Mouse (Mus musculus) limb, embryonic 11.5 days (tissue): Measurements from ENCODE around the gene Rpl37. TPM values are rescaled to one million over a fixed set of nuclear protein-coding genes. Genes with fewer than 3 reads are reported as not detected.

ENCODE experiments used
- ATAC-seq: fragments of 200-750 bp; cut with Nextera tagmentation; 2 replicates; pipeline ENCODE4 v1.8.0; 2017; ENCODE audit warnings: low read depth; ENCODE audit not compliant: insufficient number of reproducible peaks, low FRiP score, low TSS enrichment
- DNase-seq: peaks from one replicate; pipeline ENCODE4 v3.0.0-alpha.2; 2015; ENCODE audit warnings: low spot score
- H3K27ac ChIP-seq: fragments of 300-500 bp; sonication (generic); replicated peaks from 2 replicates; pipeline ENCODE4 v1.5.1; 2014; ENCODE audit warnings: low read depth, mild to moderate bottlenecking, low read length
- H3K27me3 ChIP-seq: fragments of 300-500 bp; sonication (generic); 2 replicates; pipeline ENCODE4 v1.6.1; 2014; ENCODE audit warnings: mild to moderate bottlenecking, low read length, mixed read lengths; ENCODE audit not compliant: control insufficient read depth, insufficient read depth
- H3K36me3 ChIP-seq: fragments of 300-500 bp; sonication (generic); 2 replicates; pipeline ENCODE4 v1.6.1; 2014; ENCODE audit warnings: mild to moderate bottlenecking, low read length, moderate library complexity, mixed read lengths; ENCODE audit not compliant: control insufficient read depth, insufficient read depth
- H3K4me1 ChIP-seq: fragments of 300-500 bp; sonication (generic); 2 replicates; pipeline ENCODE4 v1.6.1; 2014; ENCODE audit warnings: low read length, mixed read lengths; ENCODE audit not compliant: control insufficient read depth, insufficient read depth
- H3K4me2 ChIP-seq: fragments of 300-500 bp; sonication (generic); 2 replicates; pipeline ENCODE4 v1.6.1; 2014; ENCODE audit warnings: low read depth, mild to moderate bottlenecking, moderate library complexity; ENCODE audit not compliant: severe bottlenecking
- H3K4me3 ChIP-seq: fragments of 300-500 bp; sonication (generic); 2 replicates; pipeline ENCODE4 v1.5.1; 2014; ENCODE audit warnings: low read depth, low read length
- H3K9ac ChIP-seq: fragments of 300-500 bp; sonication (generic); 2 replicates; pipeline ENCODE4 v1.6.1; 2014; ENCODE audit warnings: mild to moderate bottlenecking, low read length
- H3K9me3 ChIP-seq: fragments of 300-500 bp; sonication (generic); 2 replicates; pipeline ENCODE4 v1.6.1; 2016; ENCODE audit warnings: low read length; ENCODE audit not compliant: control insufficient read depth
- WGBS: fragments of 180-500 bp; shearing (Covaris S2); extraction: QIAGEN DNeasy Blood & Tissue Kit; methylation state at CpG from one replicate; pipeline ENCODE4 v1.1.7; 2014; 5-methylcytosine and 5-hydroxymethylcytosine counted together
- polyA plus RNA-seq: library from polyadenylated mRNA; unstranded; fragments of >200 nt; fragmentation: Nextera tagmentation; extraction: Ambion mirVana; gene quantifications from 2 replicates; pipeline ENCODE4 v1.2.1, GENCODE M21; 2014

The Rpl37 gene
- polyA plus RNA-seq, 1 experiment from 2014 or later = 651 TPM

DNA sequence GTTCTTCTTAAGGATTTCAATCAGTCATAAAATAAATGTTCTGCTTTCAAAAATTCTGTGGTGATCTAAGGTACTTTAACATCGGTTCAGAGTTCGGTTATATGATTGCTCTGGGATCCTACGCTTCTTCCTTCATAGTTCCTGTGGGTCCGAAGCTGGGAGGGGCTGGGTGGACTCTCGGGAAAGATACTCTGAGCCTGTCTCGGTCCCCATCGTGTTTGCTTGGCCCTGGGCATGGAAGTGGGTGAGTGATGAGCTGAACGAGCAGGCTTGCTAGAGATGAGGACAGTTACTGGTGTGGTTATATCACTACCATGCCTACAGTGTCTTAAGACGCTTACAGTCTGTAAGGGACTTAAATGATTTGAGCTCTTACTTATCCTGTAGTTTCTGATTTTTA is 2.2 kb downstream of the Rpl37 start:
- H3K9ac ChIP-seq = no peak overlapping the region
- no peak overlapping the region for H3K27ac ChIP-seq
- no peaks in the 10 kb centered on the region for H3K9me3 ChIP-seq
- no peaks in the 10 kb centered on the region for H3K27me3 ChIP-seq
- no peak overlapping the region for H3K4me3 ChIP-seq
- DNase-seq (no peak), ATAC-seq (no peak)
- peaks cover 31% of the 10 kb centered on the region for H3K36me3 ChIP-seq
- no peak overlapping the region for H3K4me2 ChIP-seq
- WGBS = 92% methylated on average over 9 of the region's 9 CpGs
- 0 out of 2 replicates have a peak, but pooled peaks cover 4% of the 10 kb centered on the region for H3K4me1 ChIP-seq

DNA sequence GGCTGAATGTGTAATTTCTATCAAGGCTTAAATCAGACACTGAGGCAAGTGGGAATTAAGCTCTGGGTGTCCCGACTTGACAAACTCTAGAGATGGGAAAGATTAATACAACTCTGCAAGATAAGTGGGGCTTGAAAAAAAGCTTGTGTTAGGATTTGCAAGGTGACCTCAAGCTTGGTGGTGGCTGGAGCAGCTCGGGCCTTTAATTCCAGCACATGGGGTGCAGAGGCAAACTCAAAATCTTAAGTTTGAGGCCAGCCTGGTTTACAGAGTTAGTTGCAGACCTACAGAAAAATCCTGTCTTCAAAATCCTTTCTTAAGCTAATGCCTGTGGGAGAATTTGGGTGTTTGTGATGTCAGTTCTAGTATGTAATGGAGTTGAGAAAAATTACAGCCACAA is 2.7 kb downstream of the Rpl37 start:
- Histone ChIP-seq H3K36me3 (peaks cover 32% of the 10 kb centered on the region), H3K9me3 (no peaks in the 10 kb centered on the region), H3K9ac (no peak overlapping the region), H3K4me3 (no peak overlapping the region), H3K27ac (no peak overlapping the region), H3K4me2 (no peak overlapping the region), H3K27me3 (no peaks in the 10 kb centered on the region), H3K4me1 (0 out of 2 replicates have a peak, but pooled peaks cover 4% of the 10 kb centered on the region)
- WGBS = 92% methylated on average over 2 of the region's 2 CpGs
- ATAC-seq (no peak), DNase-seq (no peak)

DNA sequence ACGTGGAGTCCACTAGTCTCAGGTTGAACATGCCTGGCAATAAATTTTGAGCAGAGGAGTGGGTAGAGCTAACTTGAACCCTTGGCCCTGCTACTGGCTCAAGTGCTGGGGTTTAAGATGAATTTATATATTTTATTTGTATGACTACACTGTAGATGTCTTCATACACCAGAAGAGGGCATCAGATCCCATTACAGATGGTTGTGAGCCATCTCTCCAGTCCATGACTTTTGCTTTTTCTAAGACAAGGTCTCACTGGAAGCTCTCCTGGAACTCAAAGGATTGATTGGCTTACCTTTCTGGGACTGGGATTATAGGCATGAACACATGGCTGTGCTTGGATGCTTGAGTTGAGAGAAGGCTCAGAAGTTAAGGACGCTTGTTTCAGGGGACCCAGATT is 3.3 kb downstream of the Rpl37 start:
- WGBS = 96% methylated on average over 2 of the region's 2 CpGs
- Histone ChIP-seq H3K27me3 (no peaks in the 10 kb centered on the region), H3K27ac (no peak overlapping the region), H3K9ac (no peak overlapping the region), H3K4me3 (no peak overlapping the region), H3K4me1 (0 out of 2 replicates have a peak, but pooled peaks cover 4% of the 10 kb centered on the region), H3K36me3 (peaks cover 36% of the 10 kb centered on the region), H3K9me3 (no peaks in the 10 kb centered on the region), H3K4me2 (no peak overlapping the region)
- DNase-seq (no peak), ATAC-seq (no peak)

DNA sequence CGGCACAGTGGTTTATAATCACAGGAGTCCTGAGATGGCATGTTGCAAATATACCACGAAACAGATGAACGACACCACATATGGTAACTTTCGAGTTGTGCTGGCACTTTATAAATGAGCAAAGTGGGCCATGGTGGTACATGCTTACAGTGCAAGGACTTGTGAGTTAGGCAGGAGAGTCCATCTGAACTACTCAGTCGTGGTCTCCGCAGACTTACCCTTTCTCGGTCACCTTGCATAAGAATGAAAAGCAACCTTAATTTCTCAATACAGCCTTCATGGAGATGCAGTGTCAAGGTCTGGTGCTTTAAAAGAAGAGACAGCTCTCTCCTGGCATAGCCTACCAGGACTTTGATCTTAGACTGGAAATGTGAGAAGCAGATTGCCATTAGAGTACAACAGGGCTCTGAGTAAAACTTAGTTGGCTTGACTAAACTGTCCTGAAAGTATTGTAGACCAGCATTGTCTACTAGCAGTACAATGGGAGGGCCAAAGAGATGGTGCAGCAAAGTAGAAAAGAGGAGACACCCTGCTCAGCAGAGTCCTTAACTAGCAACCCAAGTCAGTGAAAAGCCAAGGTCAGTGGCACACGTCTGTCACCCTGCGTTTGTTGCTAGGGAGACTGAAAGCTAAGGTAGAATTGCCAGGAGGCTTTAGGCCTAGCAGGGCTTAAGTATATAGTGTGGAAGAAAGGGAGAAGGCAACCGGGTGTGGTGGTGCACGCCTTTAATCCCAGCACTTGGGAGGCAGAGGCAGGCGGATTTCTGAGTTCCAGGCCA is 5.3 kb downstream of the Rpl37 start:
- Histone ChIP-seq H3K27ac (no peak overlapping the region), H3K9ac (no peak overlapping the region), H3K36me3 (peaks cover 38% of the 10 kb centered on the region), H3K4me1 (0 out of 2 replicates have a peak, but pooled peaks cover 4% of the 10 kb centered on the region), H3K27me3 (no peaks in the 10 kb centered on the region), H3K4me2 (no peak overlapping the region), H3K4me3 (no peak overlapping the region), H3K9me3 (no peaks in the 10 kb centered on the region)
- WGBS = 91% methylated on average over 12 of the region's 12 CpGs
- DNase-seq (no peak), ATAC-seq (no peak)

DNA sequence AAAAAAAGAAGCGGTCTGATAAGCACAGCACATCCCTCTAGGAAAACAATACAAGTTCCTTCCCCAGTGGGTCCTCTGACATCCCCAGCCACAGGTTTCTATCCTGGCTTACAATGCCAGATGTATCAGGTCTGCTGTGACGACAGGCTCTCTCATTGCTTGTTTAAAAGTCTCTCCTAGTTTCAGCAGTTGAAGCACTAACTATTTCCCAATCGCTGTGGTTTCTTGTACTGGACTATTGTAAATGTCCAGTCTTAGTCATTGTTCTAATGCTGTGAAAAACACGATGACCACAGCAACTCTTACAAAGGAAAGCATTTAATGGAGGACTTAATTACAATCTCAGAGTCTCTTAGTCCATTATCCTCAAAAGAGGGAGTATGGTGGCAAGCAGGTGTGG is 10.0 kb downstream of the Rpl37 start:
- DNase-seq (no peak), ATAC-seq (no peak)
- Histone ChIP-seq H3K27me3 (no peaks in the 10 kb centered on the region), H3K4me3 (no peak overlapping the region), H3K4me1 (no peaks in the 10 kb centered on the region), H3K4me2 (no peak overlapping the region), H3K9ac (no peak overlapping the region), H3K27ac (no peak overlapping the region), H3K9me3 (no peaks in the 10 kb centered on the region), H3K36me3 (peaks cover 11% of the 10 kb centered on the region)
- WGBS = 84% methylated on average over 4 of the region's 4 CpGs

DNA sequence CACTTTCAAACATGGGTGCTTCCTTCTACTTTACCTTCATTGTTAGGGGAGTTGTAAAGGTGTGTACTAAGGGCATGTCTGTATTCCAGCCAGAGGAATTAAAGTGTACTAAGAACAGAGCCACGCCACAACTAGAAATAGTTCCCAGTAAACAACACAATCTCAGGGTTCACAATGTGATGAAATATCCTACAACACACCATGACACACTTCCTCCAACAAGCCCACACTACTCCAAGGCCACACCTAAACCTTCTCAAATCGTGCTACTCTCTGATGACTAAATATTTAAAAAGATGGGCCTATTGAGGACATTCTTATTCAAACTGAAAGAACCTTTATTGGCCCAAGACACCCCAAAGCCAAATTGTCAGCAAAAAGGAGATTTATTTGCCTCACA is 11.0 kb downstream of the Rpl37 start:
- WGBS = 83% methylated on average over 2 of the region's 2 CpGs
- no peak for ATAC-seq
- H3K4me2 ChIP-seq = no peak overlapping the region

DNA sequence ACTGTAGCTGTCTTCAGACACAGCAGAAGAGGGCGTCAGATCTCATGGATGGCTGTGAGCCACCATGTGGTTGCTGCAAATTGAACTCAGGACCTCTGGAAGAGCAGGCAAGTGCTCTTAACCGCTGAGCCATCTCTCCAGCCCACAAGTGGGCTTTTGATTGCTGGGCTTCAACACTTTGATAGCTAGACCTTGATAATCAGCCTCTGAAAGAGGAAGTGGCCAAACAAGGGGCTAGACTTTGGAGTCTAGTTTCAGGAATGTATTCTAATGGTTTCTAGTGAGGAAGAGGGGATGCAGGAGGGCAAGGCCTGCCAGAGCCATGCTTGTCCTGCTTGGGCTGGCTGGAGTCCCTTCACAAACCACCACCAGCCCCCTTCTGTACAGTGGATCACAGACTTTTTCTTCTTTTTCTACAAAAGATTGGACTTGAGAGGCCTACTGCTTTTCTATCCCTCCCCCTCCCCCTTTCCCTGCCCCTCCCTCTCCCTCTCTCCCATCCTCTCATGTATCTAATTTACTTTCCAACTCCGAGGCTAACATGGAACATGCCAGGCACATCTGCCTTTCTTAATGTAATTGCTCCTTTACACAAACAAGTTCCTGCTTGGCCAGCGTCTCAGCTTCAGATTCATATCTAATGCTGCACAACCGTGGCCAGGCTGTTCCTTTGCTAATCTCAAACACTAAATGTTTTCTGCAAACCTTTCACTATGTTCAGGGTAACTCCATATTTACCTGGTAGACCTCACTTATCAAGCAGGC is 11.9 kb downstream of the Rpl37 start:
- Histone ChIP-seq H3K36me3 (peaks cover 7% of the 10 kb centered on the region; the same call in 1 of the 2 replicates), H3K9ac (no peak overlapping the region), H3K4me3 (no peak overlapping the region), H3K27ac (no peak overlapping the region), H3K27me3 (no peaks in the 10 kb centered on the region), H3K4me2 (no peak overlapping the region), H3K4me1 (no peaks in the 10 kb centered on the region), H3K9me3 (no peaks in the 10 kb centered on the region)
- DNase-seq = no peak
- WGBS = 76% methylated on average over 5 of the region's 5 CpGs
- no peak for ATAC-seq

More for the DNA sequence above, 11.0 kb downstream of the Rpl37 start:
- Histone ChIP-seq H3K27ac (no peak overlapping the region), H3K9ac (no peak overlapping the region), H3K9me3 (no peaks in the 10 kb centered on the region), H3K36me3 (peaks cover 7% of the 10 kb centered on the region; the same call in 1 of the 2 replicates), H3K27me3 (no peaks in the 10 kb centered on the region), H3K4me1 (no peaks in the 10 kb centered on the region), H3K4me3 (no peak overlapping the region)
- DNase-seq = no peak

DNA sequence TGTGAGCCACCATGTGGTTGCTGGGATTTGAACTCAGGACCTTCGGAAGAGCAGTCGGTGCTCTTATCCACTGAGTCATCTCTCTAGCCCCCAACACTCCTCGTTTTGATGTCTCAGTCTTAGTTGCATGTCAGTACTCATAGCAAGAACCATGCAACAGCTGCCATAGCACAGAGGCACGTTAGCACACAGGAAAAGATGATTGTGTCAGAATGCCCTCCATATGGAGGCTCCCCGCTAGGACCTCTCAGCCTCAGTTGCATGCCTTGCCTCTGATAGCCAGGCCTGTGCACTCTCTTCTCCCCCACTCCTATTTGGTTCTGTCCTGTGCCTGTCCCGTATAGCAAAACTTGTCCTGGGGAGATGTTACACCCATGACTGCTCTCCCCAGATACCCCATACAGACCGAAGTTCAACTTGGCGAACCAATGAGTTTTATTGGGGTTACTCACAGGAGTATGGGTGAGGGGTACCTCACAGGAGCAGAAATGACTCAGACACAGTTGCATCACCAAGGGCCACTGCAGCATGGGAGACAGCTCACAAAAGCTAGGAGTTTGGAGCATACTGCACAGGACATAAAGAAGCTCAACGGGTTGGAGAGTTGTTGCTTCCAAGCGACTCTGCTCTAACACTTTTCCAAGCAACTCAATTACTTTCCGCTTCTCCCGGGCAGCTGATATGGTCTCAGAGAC is 12.8 kb downstream of the Rpl37 start:
- Histone ChIP-seq H3K4me2 (no peak overlapping the region), H3K36me3 (peaks cover 6% of the 10 kb centered on the region; the same call in 1 of the 2 replicates), H3K27me3 (no peaks in the 10 kb centered on the region), H3K27ac (no peak overlapping the region), H3K4me1 (no peaks in the 10 kb centered on the region), H3K9ac (no peak overlapping the region), H3K4me3 (no peak overlapping the region), H3K9me3 (no peaks in the 10 kb centered on the region)
- WGBS = 87% methylated on average over 12 of the region's 12 CpGs
- no peak for ATAC-seq
- no peak for DNase-seq
